Mouse (Mus musculus): ENCODE data around the gene Fgfr3. TPM values are rescaled to one million over a fixed set of nuclear protein-coding genes. Genes with fewer than 3 reads are reported as not detected.

Fgfr3 gene
- polyA plus RNA-seq, 1 experiment from 2014 or later: 41.1 TPM

DNA sequence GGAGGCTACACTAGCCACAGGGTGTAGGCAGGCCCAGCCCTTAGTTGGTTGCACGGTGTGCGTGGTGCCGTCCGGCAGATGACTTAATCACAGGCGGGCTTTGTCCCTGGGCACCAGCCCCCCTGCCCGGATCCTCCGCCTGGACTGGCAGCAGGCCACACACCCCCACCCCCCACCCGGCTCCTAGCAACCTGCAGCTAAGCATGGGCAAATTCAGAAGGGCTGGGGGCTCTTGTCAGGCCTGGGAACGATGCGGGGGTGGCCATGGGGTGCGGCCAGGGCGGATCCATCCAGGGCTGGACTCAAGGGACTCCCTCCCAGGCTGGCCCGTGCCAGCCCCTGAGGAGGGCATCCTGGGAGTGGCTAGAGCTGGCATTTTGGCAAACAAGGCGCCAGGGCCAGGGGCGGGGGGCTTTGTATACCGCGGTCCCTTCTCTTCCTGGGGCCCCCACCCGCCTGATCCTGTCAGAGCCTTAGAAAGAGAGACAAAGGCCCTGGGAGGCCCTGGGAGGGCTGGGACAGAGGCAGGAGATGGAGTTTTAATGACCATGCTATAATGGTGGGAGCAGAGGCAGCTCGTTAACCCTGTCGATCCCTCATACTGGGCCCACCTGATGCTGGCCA is 32.1 kb upstream of the Fgfr3 start:
- peak; percentile 92 for ATAC-seq (ENCODE audit: low FRiP score)
- no peaks in the 10 kb centered on the region for H3K9me3 ChIP-seq
- H3K36me3 ChIP-seq: no peaks in the 10 kb centered on the region
- H3K27me3 ChIP-seq: peaks cover 85% of the 10 kb centered on the region
- peak overlapping the region; percentile 43 for H3K9ac ChIP-seq
- WGBS: 11% methylated on average over 20 of the region's 20 CpGs
- peaks cover 56% of the 10 kb centered on the region for H3K4me1 ChIP-seq (replicated peaks)
- H3K27ac ChIP-seq: peak overlapping the region; percentile 75
- peak overlapping the region; percentile 29 for H3K4me2 ChIP-seq
- no peak overlapping the region for H3K4me3 ChIP-seq

DNA sequence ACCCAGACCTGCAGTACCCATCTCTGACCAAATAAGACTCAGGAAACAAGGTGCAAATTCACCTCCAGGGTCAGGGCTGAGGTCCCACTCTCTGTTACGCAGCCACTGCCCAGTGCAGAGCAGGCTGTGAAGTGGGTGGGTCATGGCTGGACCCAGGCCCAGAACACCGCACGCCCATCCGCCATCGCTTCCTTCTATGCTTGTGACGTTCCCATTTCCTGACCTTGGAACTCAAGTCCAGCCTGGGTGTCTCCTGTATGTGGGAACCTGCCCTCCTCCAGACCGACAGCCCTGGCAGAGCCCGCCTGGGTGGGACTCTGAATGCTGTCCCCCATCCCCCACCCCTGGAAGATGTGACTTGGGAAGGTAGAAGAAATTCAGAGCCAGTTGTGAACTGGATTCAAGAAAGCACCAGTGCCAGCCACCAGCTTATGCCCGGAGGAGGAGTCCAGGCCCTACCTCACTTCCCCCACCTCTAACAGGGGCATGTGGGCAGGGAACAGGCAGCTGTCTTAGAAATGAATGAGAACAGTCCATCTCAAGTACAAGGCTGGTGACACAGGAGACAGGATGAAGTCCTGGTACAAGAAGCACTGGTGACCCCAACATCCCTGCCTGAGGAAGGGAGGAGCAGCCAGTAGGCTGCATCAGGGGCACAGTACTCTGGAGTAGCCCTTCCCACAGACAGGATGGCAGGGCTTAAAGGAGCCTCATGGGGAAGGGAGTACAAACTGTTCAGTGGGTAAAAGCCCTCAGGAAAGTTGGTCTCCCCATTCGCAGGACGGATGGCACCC is 31.4 kb upstream of the Fgfr3 start:
- no peaks in the 10 kb centered on the region for H3K36me3 ChIP-seq
- H3K4me3 ChIP-seq: no peak overlapping the region
- H3K27me3 ChIP-seq: peaks cover 92% of the 10 kb centered on the region
- ATAC-seq (ENCODE audit: low FRiP score): peak; percentile 21
- peak overlapping the region; percentile 29; the same call in 1 of the 2 replicates for H3K4me2 ChIP-seq
- peaks cover 63% of the 10 kb centered on the region for H3K4me1 ChIP-seq (replicated peaks)
- H3K9ac ChIP-seq: peak overlapping the region; percentile 43
- peak overlapping the region; percentile 75 for H3K27ac ChIP-seq
- H3K9me3 ChIP-seq: no peaks in the 10 kb centered on the region
- WGBS: 45% methylated on average over 11 of the region's 11 CpGs

DNA sequence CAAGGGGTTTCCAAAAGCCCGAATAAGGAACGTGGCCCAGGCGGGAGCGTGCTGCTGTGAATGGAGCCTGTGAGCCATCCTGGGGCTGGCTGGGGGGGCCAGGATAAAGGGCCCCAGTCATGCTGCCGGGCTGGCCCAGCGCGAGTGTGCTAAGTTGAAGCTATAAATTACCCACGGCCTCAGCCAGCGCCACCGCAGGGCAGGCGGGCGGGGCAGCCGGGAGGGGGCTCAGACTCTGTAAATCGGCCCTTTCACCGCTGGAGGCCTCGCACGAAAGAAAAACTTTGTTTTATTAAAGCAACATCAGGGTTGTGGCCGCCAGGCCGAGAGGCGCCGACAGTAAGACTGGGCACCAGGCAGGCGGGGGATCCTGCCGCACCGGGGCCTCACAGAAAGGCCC is 29.1 kb upstream of the Fgfr3 start:
- Histone ChIP-seq H3K4me3 (no peak overlapping the region), H3K9me3 (no peaks in the 10 kb centered on the region), H3K27me3 (peaks cover 97% of the 10 kb centered on the region), H3K4me1 (replicated peaks) (peaks cover 78% of the 10 kb centered on the region), H3K4me2 (peak overlapping the region; percentile 15; the same call in 1 of the 2 replicates), H3K27ac (peak overlapping the region; percentile 81), H3K36me3 (no peaks in the 10 kb centered on the region), H3K9ac (peak overlapping the region; percentile 39; the same call in 1 of the 2 replicates)
- ATAC-seq (ENCODE audit: low FRiP score): no peak
- WGBS: 3% methylated on average over 24 of the region's 24 CpGs

DNA sequence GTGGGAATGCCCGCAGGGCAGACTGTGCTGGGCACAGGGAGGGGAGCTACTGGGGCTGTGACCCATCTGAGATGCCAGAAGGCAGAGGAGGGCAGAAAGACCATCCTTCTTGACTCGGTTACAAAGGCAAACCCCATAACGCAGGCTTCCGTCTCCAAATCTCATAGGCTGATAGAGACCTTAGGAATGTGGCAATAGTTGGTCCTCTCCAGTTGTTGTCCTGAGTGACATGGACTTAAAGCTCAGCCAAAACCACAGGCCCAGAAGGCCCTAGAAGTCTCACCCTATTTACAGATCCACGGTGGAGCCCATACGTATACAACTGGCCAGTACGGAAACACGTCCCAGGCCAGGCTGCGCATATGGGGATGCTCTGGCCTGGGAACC is 27.0 kb upstream of the Fgfr3 start:
- peaks cover 94% of the 10 kb centered on the region for H3K27me3 ChIP-seq
- H3K9me3 ChIP-seq: no peaks in the 10 kb centered on the region
- peaks cover 86% of the 10 kb centered on the region for H3K4me1 ChIP-seq (replicated peaks)
- no peak for ATAC-seq (ENCODE audit: low FRiP score)
- peak overlapping the region; percentile 49; the same call in 1 of the 2 replicates for H3K9ac ChIP-seq
- no peak overlapping the region for H3K4me3 ChIP-seq
- peak overlapping the region; percentile 78 for H3K27ac ChIP-seq
- WGBS: 45% methylated on average over 9 of the region's 9 CpGs
- 0 out of 2 replicates have a peak overlapping the region, but pooled peaks have one; percentile 80 for H3K4me2 ChIP-seq
- H3K36me3 ChIP-seq: no peaks in the 10 kb centered on the region

DNA sequence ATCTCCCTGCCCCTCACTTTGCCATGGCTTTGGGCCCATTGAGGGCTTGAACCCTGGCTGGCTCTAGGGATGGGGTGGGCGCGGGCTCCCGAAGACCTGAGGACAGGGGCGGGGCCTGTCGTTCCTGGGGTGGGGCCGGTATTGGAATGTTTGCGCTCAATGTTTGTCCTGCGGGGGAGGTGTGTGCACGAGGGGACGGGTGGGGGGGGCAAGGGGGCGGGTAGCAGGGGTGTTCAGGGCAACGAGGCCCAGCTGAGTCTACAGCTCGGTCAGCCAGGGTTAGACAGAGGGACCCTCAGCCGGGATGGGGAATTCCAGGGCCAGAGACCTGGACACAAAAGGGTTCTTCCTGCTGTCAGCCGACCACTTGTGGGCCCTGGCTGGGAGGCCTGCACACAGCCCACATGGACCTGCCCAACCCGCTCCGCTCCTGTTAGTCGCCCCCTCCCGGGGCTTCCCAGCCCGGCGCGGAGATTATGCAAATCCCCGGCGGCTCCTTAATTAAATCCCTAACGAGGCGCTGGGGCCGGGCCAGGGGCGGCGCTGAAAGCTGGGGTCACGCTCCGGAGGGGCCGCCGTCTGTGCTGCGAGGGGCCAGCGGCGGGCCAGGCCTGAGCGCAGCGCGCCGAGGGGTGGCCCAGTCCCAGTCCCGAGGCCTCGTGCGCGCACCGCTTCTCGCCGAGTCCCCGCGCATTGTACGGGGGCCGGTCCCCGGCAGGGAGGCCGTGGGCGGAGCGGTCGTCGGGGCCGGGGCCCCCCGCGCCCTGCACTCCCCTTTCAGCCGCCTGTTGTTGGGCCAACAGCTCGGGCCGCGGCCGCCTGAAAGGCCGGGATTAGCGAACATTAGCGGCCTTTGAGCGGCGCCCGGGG is 26.4 kb upstream of the Fgfr3 start:
- H3K27me3 ChIP-seq: peaks cover 95% of the 10 kb centered on the region

DNA sequence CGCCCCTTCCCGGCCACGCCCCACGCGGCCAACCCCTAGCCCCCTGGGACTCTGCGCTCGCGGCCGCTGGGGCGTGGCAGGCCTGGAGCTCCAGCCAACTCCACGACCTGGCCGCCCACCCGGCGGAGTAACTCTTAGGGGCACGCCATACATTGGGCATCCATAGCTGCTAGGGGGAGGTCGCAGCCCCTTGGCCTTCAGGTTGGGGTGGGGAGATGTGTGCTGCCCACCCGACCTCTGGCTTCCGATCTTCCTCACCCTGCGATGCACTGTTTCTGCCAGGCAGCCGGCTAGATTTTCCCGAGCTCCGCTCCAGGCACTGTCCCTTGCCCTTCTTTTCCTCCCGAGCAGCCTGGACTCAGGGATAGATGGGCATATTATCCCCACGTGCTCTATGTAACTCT is 25.8 kb upstream of the Fgfr3 start:
- Histone ChIP-seq H3K4me1 (replicated peaks) (peaks cover 86% of the 10 kb centered on the region), H3K9me3 (no peaks in the 10 kb centered on the region), H3K9ac (peak overlapping the region; percentile 73), H3K27me3 (peaks cover 95% of the 10 kb centered on the region), H3K4me3 (peak overlapping the region; percentile 44), H3K4me2 (peak overlapping the region; percentile 80), H3K36me3 (no peaks in the 10 kb centered on the region), H3K27ac (peak overlapping the region; percentile 78)
- ATAC-seq (ENCODE audit: low FRiP score): no peak
- WGBS: 2% methylated on average over 24 of the region's 24 CpGs

More for the DNA sequence above, 26.4 kb upstream of the Fgfr3 start:
- WGBS: 1% methylated on average over 62 of the region's 71 CpGs
- peak; percentile 66 for ATAC-seq (ENCODE audit: low FRiP score)
- Histone ChIP-seq H3K4me1 (replicated peaks) (peaks cover 86% of the 10 kb centered on the region), H3K4me3 (peak overlapping the region; percentile 44), H3K9ac (peak overlapping the region; percentile 73), H3K9me3 (no peaks in the 10 kb centered on the region), H3K36me3 (no peaks in the 10 kb centered on the region), H3K4me2 (peak overlapping the region; percentile 80), H3K27ac (peak overlapping the region; percentile 78)

DNA sequence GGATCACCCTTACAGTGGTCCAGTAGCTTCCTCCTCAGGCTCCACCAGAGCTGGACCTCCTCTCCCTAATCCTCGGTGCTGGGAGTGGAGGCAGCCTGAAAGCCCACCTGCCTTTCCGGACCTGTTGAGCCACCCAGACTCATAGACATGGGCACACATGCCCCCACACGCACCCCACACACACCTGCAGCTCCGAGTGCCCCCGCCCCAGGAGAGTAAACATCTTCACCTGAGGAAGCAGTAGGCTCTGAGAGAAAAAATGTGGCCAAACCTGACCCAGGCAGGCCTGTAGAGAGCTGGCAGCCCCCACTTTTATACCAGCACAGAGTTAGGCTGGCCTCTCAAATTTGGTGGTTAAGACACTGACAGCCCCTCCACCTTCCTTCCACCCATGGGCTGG is 25.0 kb upstream of the Fgfr3 start:
- WGBS: 51% methylated on average over 5 of the region's 5 CpGs
- Histone ChIP-seq H3K36me3 (no peaks in the 10 kb centered on the region), H3K4me1 (replicated peaks) (peaks cover 90% of the 10 kb centered on the region), H3K9ac (no peak overlapping the region), H3K27me3 (peaks cover 95% of the 10 kb centered on the region), H3K4me2 (no peak overlapping the region), H3K4me3 (no peak overlapping the region), H3K27ac (no peak overlapping the region), H3K9me3 (no peaks in the 10 kb centered on the region)
- no peak for ATAC-seq (ENCODE audit: low FRiP score)

DNA sequence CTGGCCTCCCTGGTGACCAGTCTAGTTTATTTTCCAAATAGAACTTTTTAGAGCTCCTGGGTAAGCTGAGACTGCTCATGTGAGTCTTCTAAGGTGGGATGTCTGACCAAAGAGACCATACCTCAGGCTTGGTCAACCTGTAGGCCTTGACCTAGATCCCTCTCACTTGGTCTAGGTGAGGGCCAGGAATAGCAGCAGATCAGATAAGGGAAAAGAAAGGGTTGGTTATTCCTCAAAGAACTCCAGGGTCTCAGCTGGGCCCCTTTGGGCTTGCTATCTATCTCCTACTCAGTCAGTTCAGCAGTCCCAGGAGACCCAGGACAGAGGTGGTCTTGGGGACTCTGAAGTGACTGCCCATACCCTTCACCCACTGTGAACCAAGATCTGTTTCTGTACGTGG is 23.9 kb upstream of the Fgfr3 start:
- Histone ChIP-seq H3K4me1 (replicated peaks) (peaks cover 90% of the 10 kb centered on the region), H3K4me3 (no peak overlapping the region), H3K9ac (no peak overlapping the region), H3K27ac (peak overlapping the region; percentile 52), H3K36me3 (no peaks in the 10 kb centered on the region), H3K9me3 (no peaks in the 10 kb centered on the region), H3K4me2 (no peak overlapping the region), H3K27me3 (peaks cover 92% of the 10 kb centered on the region)
- ATAC-seq (ENCODE audit: low FRiP score): no peak
- WGBS: 12% methylated on average over 1 of the region's 1 CpGs

DNA sequence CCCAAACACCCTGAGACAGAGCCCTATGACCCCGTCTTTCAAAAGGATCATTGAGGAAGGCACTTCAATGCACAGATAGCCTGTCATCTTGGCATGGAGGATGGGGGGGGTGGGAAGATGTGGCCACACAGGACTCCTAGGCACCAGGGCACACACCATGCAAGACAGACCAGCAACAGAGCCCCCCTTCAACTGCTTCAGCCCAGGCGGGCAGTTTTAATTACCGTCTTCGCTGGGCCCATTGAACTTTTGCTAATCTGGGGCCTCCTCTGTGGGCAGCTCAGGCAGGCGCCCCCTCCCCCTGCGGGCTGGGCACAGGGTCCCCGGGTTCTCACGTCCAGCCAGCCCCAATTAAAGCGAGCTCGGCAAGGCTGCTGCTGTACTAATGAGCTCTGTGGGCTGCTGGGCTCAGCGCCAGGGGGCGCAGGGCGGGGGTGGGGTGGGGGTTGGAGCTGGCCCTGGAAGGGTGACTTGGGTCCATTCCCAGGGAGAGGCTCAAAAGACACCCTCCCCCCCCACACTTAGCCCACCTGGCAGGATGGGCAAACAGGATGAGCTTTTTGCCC is 23.4 kb upstream of the Fgfr3 start:
- no peak overlapping the region for H3K4me2 ChIP-seq
- 13% methylated on average over 13 of the region's 13 CpGs for WGBS
- no peak overlapping the region for H3K9ac ChIP-seq
- no peaks in the 10 kb centered on the region for H3K36me3 ChIP-seq
- no peak overlapping the region for H3K4me3 ChIP-seq
- ATAC-seq (ENCODE audit: low FRiP score): peak; percentile 33
- no peaks in the 10 kb centered on the region for H3K9me3 ChIP-seq
- peaks cover 85% of the 10 kb centered on the region for H3K4me1 ChIP-seq (replicated peaks)
- H3K27ac ChIP-seq: peak overlapping the region; percentile 52; the same call in 1 of the 2 replicates
- peaks cover 87% of the 10 kb centered on the region for H3K27me3 ChIP-seq

DNA sequence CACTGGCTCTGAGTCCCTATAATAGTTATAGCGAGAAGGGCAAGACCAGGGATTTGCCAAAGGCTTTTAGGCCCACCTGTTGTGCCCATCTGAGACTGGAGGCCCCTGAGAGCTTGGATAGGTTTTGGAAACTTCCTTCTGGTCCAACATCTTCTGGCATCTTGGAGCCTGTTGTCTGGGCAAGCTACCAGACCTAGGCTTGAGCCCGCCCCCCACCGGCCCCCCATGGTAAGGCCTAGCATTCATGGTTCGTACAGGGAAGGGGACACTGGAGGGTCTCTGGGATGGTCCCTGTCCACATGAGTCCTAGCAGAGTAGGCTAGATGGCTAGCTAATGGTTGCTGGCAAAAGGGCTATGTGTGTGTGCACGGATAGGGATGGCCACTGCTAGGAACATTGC is 22.8 kb upstream of the Fgfr3 start:
- Histone ChIP-seq H3K4me2 (no peak overlapping the region), H3K4me3 (no peak overlapping the region), H3K27me3 (peaks cover 81% of the 10 kb centered on the region), H3K4me1 (replicated peaks) (peaks cover 84% of the 10 kb centered on the region), H3K9ac (no peak overlapping the region), H3K27ac (peak overlapping the region; percentile 52), H3K36me3 (no peaks in the 10 kb centered on the region), H3K9me3 (no peaks in the 10 kb centered on the region)
- ATAC-seq (ENCODE audit: low FRiP score): no peak
- whole genome bisulfite sequencing: 89% methylated on average over 5 of the region's 5 CpGs

DNA sequence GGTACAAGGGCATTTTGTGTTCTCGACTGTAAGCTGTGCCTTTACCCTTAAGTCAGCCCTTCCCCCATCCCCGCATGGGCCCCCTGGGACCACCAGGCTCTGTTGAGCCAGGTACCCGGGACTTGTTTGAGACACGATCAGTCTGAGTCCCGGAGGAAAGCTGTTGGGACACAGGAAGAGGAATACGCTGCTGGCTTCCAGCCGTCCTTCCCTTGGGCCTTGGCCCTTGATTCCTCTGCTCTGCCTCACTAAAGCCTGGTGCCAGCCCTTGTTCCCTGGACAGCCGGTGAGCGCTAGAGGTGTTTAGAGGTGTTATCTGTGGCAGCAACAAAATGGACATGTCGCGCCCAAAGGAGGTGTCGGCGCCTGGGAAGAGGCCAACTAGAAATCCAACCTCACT is 21.5 kb upstream of the Fgfr3 start:
- Histone ChIP-seq H3K36me3 (no peaks in the 10 kb centered on the region), H3K27me3 (peaks cover 67% of the 10 kb centered on the region), H3K4me1 (replicated peaks) (peaks cover 86% of the 10 kb centered on the region), H3K4me2 (no peak overlapping the region), H3K27ac (no peak overlapping the region), H3K9ac (no peak overlapping the region), H3K4me3 (no peak overlapping the region), H3K9me3 (no peaks in the 10 kb centered on the region)
- 44% methylated on average over 13 of the region's 13 CpGs for WGBS
- ATAC-seq (ENCODE audit: low FRiP score): no peak

DNA sequence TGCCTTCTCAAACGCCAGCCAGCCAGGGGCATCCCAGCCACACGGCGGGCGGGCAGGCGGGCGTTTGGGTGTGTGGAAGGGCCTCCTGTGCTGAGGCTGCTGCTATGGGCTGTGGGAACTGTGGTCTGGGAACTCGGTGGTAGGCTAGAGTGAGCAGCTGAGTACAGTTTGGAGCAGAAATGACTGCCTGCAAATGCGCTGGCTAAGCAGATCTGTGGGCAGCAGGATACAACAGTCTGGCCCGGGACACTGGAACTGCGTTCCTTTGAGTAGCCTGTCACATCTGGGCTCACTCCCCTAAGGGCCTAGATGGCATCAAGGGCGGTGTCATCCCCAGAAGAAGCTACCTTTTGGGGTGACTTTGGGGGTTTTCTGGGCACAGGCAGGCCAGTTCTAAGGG is 19.6 kb upstream of the Fgfr3 start:
- no peak overlapping the region for H3K4me3 ChIP-seq
- H3K9me3 ChIP-seq: no peaks in the 10 kb centered on the region
- WGBS: 78% methylated on average over 11 of the region's 11 CpGs
- no peak overlapping the region for H3K4me2 ChIP-seq
- H3K36me3 ChIP-seq: no peaks in the 10 kb centered on the region
- ATAC-seq (ENCODE audit: low FRiP score): no peak
- no peak overlapping the region for H3K9ac ChIP-seq
- H3K4me1 ChIP-seq (replicated peaks): peaks cover 86% of the 10 kb centered on the region
- H3K27me3 ChIP-seq: peaks cover 51% of the 10 kb centered on the region
- H3K27ac ChIP-seq: no peak overlapping the region

Data from hindbrain, embryonic 13.5 days (tissue).